Mouse (Mus musculus): ENCODE measurements around the gene Mtf1.
A peak's percentile ranks its signal among the peaks of the same experiment; 100 is the strongest.

The Mtf1 gene

GRCm38 (mm10) chr4:124801552-124802308, at the start of gene Mtf1:
Gene Mtf1, plus strand, starts transcription at chr4:124802104.
- DNase-seq (ENCODE audit: low spot score): peak; percentile 89

- DNase-seq (ENCODE audit: low spot score): no peak
Measured at GRCm38 (mm10) chr4:124752281-124753199, 49.4 kb upstream of the Mtf1 start.

GRCm38 (mm10) chr4:124755526-124755925, 46.4 kb upstream of the Mtf1 start:
- no peak for DNase-seq (ENCODE audit: low spot score)

- no peak for DNase-seq (ENCODE audit: low spot score)
Measured at GRCm38 (mm10) chr4:124759305-124759811, 42.5 kb upstream of the Mtf1 start.

- DNase-seq (ENCODE audit: low spot score): no peak
Measured at GRCm38 (mm10) chr4:124761201-124761600, 40.7 kb upstream of the Mtf1 start.

GRCm38 (mm10) chr4:124762858-124763452, 38.9 kb upstream of the Mtf1 start:
- no peak for DNase-seq (ENCODE audit: low spot score)

- no peak for DNase-seq (ENCODE audit: low spot score)
Measured at GRCm38 (mm10) chr4:124765802-124766565, 35.9 kb upstream of the Mtf1 start.

- DNase-seq (ENCODE audit: low spot score): no peak
Measured at GRCm38 (mm10) chr4:124766566-124766940, 35.4 kb upstream of the Mtf1 start.

GRCm38 (mm10) chr4:124768963-124769591, 32.8 kb upstream of the Mtf1 start:
- DNase-seq (ENCODE audit: low spot score): no peak

- DNase-seq (ENCODE audit: low spot score): peak; percentile 41
Measured at GRCm38 (mm10) chr4:124770624-124771023, 31.3 kb upstream of the Mtf1 start.

GRCm38 (mm10) chr4:124772125-124772524, 29.8 kb upstream of the Mtf1 start:
- no peak for DNase-seq (ENCODE audit: low spot score)

GRCm38 (mm10) chr4:124773449-124773848, 28.5 kb upstream of the Mtf1 start:
- no peak for DNase-seq (ENCODE audit: low spot score)

GRCm38 (mm10) chr4:124773995-124774394, 27.9 kb upstream of the Mtf1 start:
- DNase-seq (ENCODE audit: low spot score): no peak

GRCm38 (mm10) chr4:124774429-124774828, 27.5 kb upstream of the Mtf1 start:
- no peak for DNase-seq (ENCODE audit: low spot score)

- no peak for DNase-seq (ENCODE audit: low spot score)
Measured at GRCm38 (mm10) chr4:124781361-124781760, 20.5 kb upstream of the Mtf1 start.

GRCm38 (mm10) chr4:124782395-124782794, 19.5 kb upstream of the Mtf1 start:
- no peak for DNase-seq (ENCODE audit: low spot score)

GRCm38 (mm10) chr4:124783937-124784336, 18.0 kb upstream of the Mtf1 start:
- no peak for DNase-seq (ENCODE audit: low spot score)

GRCm38 (mm10) chr4:124790013-124790412, 11.9 kb upstream of the Mtf1 start:
- DNase-seq (ENCODE audit: low spot score): no peak

- DNase-seq (ENCODE audit: low spot score): no peak
Measured at GRCm38 (mm10) chr4:124792114-124792513, 9.8 kb upstream of the Mtf1 start.

- DNase-seq (ENCODE audit: low spot score): no peak
Measured at GRCm38 (mm10) chr4:124796141-124796540, 5.8 kb upstream of the Mtf1 start.

- no peak for DNase-seq (ENCODE audit: low spot score)
Measured at GRCm38 (mm10) chr4:124796913-124797312, 5.0 kb upstream of the Mtf1 start.
